18 mouse cellular contexts compared by ENCODE assay signal in the genomic region with DNA sequence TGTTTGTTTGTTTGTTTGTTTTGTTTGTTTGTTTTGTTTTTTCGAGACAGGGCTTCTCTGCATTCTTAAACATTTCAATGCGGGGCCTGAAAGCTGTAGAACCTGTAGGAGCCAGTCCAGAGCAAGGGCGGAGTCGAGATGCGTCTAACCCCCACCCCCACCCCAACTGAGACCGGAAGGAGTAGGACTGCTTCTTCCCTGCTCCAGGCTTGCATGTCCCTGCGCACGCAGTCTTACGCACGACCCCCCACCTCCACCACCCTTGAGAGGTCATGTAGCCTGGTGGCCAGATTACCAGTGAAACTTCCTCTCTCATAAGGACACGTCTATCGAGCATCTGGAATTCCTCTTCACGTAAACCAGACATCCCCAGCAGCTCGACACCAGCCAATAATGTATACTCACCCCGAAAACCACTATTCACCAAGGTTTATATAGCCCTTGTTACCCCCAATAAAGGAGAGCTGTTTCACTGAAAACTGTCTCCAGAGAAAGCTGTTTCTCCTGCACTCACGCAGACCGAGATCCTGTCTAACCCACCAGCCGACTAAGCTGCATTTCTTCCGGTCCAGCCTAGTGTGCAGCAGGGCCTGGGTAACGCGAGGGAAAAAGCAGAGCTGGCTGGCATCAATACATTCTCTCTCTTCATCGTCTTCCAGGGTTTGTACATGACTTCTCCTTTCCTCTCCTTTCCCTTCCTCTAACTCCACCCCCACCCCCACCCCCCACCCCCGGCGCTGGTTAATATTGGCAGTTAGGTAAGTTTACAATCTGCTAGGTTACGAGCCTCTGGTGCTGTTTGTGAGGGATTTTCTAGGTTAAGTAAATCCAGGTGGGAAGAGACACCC. TPM values are rescaled to one million over a fixed set of nuclear protein-coding genes. Genes with fewer than 3 reads are reported as not detected.
DNase-seq lines count a peak whose midpoint lies in the region; ATAC-seq and TF ChIP-seq lines count a peak whose summit lies in the region.
"Had no signal": no experiment of that assay in that cellular context is flagged by ENCODE, and none has a peak within 500 bp of the region (broad histone marks: within the 10 kb centered on the region; RNA-seq: fewer than 3 reads in every experiment).

No protein-coding gene starts in this region.

- DNase-seq in liver, embryonic 11.5 days (ENCODE audit: low spot score): no peak
- DNase-seq in liver, postnatal 0 days: no peak
- no peak for DNase-seq in embryonic facial prominence, embryonic 14.5 days (ENCODE audit: low spot score)
- no peak for DNase-seq in stomach, postnatal 0 days (ENCODE audit: low spot score)
- no peak for DNase-seq in layer of hippocampus, postnatal 25 days (ENCODE audit: extremely low spot score in 1 of 2, low spot score in 1 of 2)
- DNase-seq: cerebellum, adult 11 months; heart, adult 11 months; kidney, adult 9 months; right cerebral cortex, adult 18-20 months had no signal

- ATAC-seq in liver, embryonic 11.5 days (replicated peaks; ENCODE audit: low FRiP score): no peak
- ATAC-seq in liver, postnatal 0 days: no peak
- no peak for ATAC-seq in embryonic facial prominence, embryonic 14.5 days (ENCODE audit: low read depth)
- ATAC-seq in intestine, postnatal 0 days: no peak
- peak; percentile 16; the same call in 1 of the 2 replicates for ATAC-seq in stomach, postnatal 0 days (ENCODE audit: low FRiP score, low TSS enrichment)
- ATAC-seq in monocyte, adult 5-6 weeks (replicated peaks; ENCODE audit: insufficient number of reproducible peaks, low FRiP score, low TSS enrichment, poor library complexity, severe bottlenecking): no peak
- ATAC-seq: midbrain, embryonic 16.5 days had no signal

- no peak for TF ChIP-seq EP300 in liver, postnatal 0 days (IDR thresholded peaks at IDR 0.05; ENCODE audit: low read depth)
- no peak for TF ChIP-seq EP300 in stomach, postnatal 0 days (optimal IDR thresholded peaks at IDR 0.05)

- WGBS in liver, embryonic 11.5 days: 57% methylated on average over 25 of the region's 25 CpGs
- 52% methylated on average over 25 of the region's 25 CpGs for WGBS in liver, postnatal 0 days (ENCODE audit: insufficient replicate concordance)
- 59% methylated on average over 25 of the region's 25 CpGs for WGBS in embryonic facial prominence, embryonic 14.5 days
- WGBS in intestine, postnatal 0 days: 52% methylated on average over 25 of the region's 25 CpGs
- WGBS in stomach, postnatal 0 days: 54% methylated on average over 24 of the region's 25 CpGs

- no peak overlapping the region for H3K4me3 ChIP-seq in liver, embryonic 11.5 days (ENCODE audit: low read depth, low read length)
- no peak overlapping the region for H3K4me3 ChIP-seq in liver, postnatal 0 days (ENCODE audit: low read depth, low read length)
- H3K4me3 ChIP-seq in embryonic facial prominence, embryonic 14.5 days (ENCODE audit: low read depth, low read length): no peak overlapping the region
- no peak overlapping the region for H3K4me3 ChIP-seq in intestine, postnatal 0 days (ENCODE audit: low read depth, low read length)
- H3K4me3 ChIP-seq in stomach, postnatal 0 days (ENCODE audit: low read depth, low read length): no peak overlapping the region
- H3K4me3 ChIP-seq: hindbrain, embryonic 13.5 days had no signal

- peak overlapping the region; percentile 14; the same call in 1 of the 2 replicates for H3K4me2 ChIP-seq in liver, embryonic 11.5 days
- H3K4me2 ChIP-seq in liver, postnatal 0 days (ENCODE audit: low read depth, low read length): no peak overlapping the region
- H3K4me2 ChIP-seq in embryonic facial prominence, embryonic 14.5 days (ENCODE audit: low read depth, low read length): peak overlapping the region; percentile 24; the same call in 1 of the 2 replicates
- peak overlapping the region; percentile 32; the same call in 1 of the 2 replicates for H3K4me2 ChIP-seq in intestine, postnatal 0 days (replicated peaks; ENCODE audit: low read depth)
- H3K4me2 ChIP-seq in stomach, postnatal 0 days (replicated peaks; ENCODE audit: low read depth): no peak overlapping the region
- H3K4me2 ChIP-seq: hindbrain, embryonic 13.5 days had no signal

- no peaks in the 10 kb centered on the region for H3K36me3 ChIP-seq in liver, embryonic 11.5 days (ENCODE audit: control insufficient read depth, insufficient read depth, low read length)
- no peaks in the 10 kb centered on the region for H3K36me3 ChIP-seq in liver, postnatal 0 days (replicated peaks; ENCODE audit: insufficient read depth, low read length)
- H3K36me3 ChIP-seq in embryonic facial prominence, embryonic 14.5 days (ENCODE audit: control insufficient read depth, insufficient read depth, low read length): no peaks in the 10 kb centered on the region
- no peaks in the 10 kb centered on the region for H3K36me3 ChIP-seq in intestine, postnatal 0 days (ENCODE audit: control insufficient read depth, insufficient read depth)
- no peaks in the 10 kb centered on the region for H3K36me3 ChIP-seq in stomach, postnatal 0 days (ENCODE audit: control insufficient read depth, insufficient read depth, low read length)
- H3K36me3 ChIP-seq: hindbrain, embryonic 13.5 days had no signal

- no peaks in the 10 kb centered on the region for H3K27me3 ChIP-seq in liver, embryonic 11.5 days (replicated peaks; ENCODE audit: control insufficient read depth, insufficient read depth, low read length)
- H3K27me3 ChIP-seq in liver, postnatal 0 days (ENCODE audit: insufficient read depth, low read length): no peaks in the 10 kb centered on the region
- no peaks in the 10 kb centered on the region for H3K27me3 ChIP-seq in embryonic facial prominence, embryonic 14.5 days (replicated peaks; ENCODE audit: control insufficient read depth, insufficient read depth, low read length)
- H3K27me3 ChIP-seq in intestine, postnatal 0 days (replicated peaks; ENCODE audit: control insufficient read depth, insufficient read depth, low read length): no peaks in the 10 kb centered on the region
- no peaks in the 10 kb centered on the region for H3K27me3 ChIP-seq in stomach, postnatal 0 days (ENCODE audit: control insufficient read depth, insufficient read depth, low read length)
- H3K27me3 ChIP-seq: hindbrain, embryonic 13.5 days had no signal

- no peak overlapping the region for H3K9ac ChIP-seq in liver, embryonic 11.5 days (ENCODE audit: low read depth, low read length)
- no peak overlapping the region for H3K9ac ChIP-seq in liver, postnatal 0 days (replicated peaks)
- H3K9ac ChIP-seq in embryonic facial prominence, embryonic 14.5 days (ENCODE audit: low read depth, low read length): no peak overlapping the region; the same call in 1 of the 2 replicates
- H3K9ac ChIP-seq in intestine, postnatal 0 days (ENCODE audit: low read depth, low read length): no peak overlapping the region
- no peak overlapping the region for H3K9ac ChIP-seq in stomach, postnatal 0 days (ENCODE audit: low read length)
- H3K9ac ChIP-seq: hindbrain, embryonic 13.5 days had no signal

- H3K9me3 ChIP-seq in liver, embryonic 11.5 days (ENCODE audit: control insufficient read depth, low read length): no peaks in the 10 kb centered on the region
- H3K9me3 ChIP-seq in liver, postnatal 0 days (ENCODE audit: low read length): peaks cover 2% of the 10 kb centered on the region; the same call in 1 of the 2 replicates
- H3K9me3 ChIP-seq in embryonic facial prominence, embryonic 14.5 days (ENCODE audit: control insufficient read depth, low read length): no peaks in the 10 kb centered on the region
- H3K9me3 ChIP-seq in intestine, postnatal 0 days (ENCODE audit: control insufficient read depth): no peaks in the 10 kb centered on the region
- no peaks in the 10 kb centered on the region for H3K9me3 ChIP-seq in stomach, postnatal 0 days (ENCODE audit: control insufficient read depth, low read length)
- H3K9me3 ChIP-seq: hindbrain, embryonic 13.5 days had no signal

- H3K27ac ChIP-seq in liver, embryonic 11.5 days (ENCODE audit: low read depth, low read length): no peak overlapping the region
- no peak overlapping the region for H3K27ac ChIP-seq in liver, postnatal 0 days (ENCODE audit: low read depth)
- no peak overlapping the region for H3K27ac ChIP-seq in embryonic facial prominence, embryonic 14.5 days (replicated peaks; ENCODE audit: low read depth, low read length)
- H3K27ac ChIP-seq in intestine, postnatal 0 days (ENCODE audit: low read depth, low read length): no peak overlapping the region
- no peak overlapping the region for H3K27ac ChIP-seq in stomach, postnatal 0 days (replicated peaks)
- H3K27ac ChIP-seq: hindbrain, embryonic 13.5 days; macrophage had no signal

- no peak for TF ChIP-seq CTCF in liver, postnatal 0 days (IDR thresholded peaks at IDR 0.05; ENCODE audit: low read depth)
- TF ChIP-seq CTCF in intestine, postnatal 0 days (IDR thresholded peaks at IDR 0.05; ENCODE audit: low read depth): no peak
- no peak for TF ChIP-seq CTCF in stomach, postnatal 0 days (IDR thresholded peaks at IDR 0.05; ENCODE audit: low read depth)

- no peaks in the 10 kb centered on the region for H3K4me1 ChIP-seq in liver, embryonic 11.5 days (replicated peaks; ENCODE audit: control insufficient read depth, insufficient read depth, low read length)
- H3K4me1 ChIP-seq in liver, postnatal 0 days (ENCODE audit: insufficient read depth): peaks cover 11% of the 10 kb centered on the region; the same call in 1 of the 2 replicates
- no peaks in the 10 kb centered on the region for H3K4me1 ChIP-seq in embryonic facial prominence, embryonic 14.5 days (ENCODE audit: control insufficient read depth, insufficient read depth, low read length)
- H3K4me1 ChIP-seq in intestine, postnatal 0 days (replicated peaks; ENCODE audit: control insufficient read depth, insufficient read depth, low read length): no peaks in the 10 kb centered on the region
- H3K4me1 ChIP-seq in stomach, postnatal 0 days (replicated peaks; ENCODE audit: control insufficient read depth, insufficient read depth): no peaks in the 10 kb centered on the region

RNA-seq across cellular contexts. Expression of a gene that starts 44.7 kb away (rescaled TPM):
- polyA plus RNA-seq in liver, embryonic 11.5 days (2014; fragmentation: Nextera tagmentation; extraction: Ambion mirVana): not detected in 2 replicates
- polyA plus RNA-seq in liver, postnatal 0 days (2015; fragmentation: Nextera tagmentation; extraction: Ambion mirVana): not detected in 2 replicates
- polyA plus RNA-seq in embryonic facial prominence, embryonic 14.5 days (2014; fragmentation: Nextera tagmentation; extraction: Ambion mirVana): 0.04 and 0.06 TPM in 2 replicates
- 11.0 and 11.1 TPM in 2 replicates for polyA plus RNA-seq in intestine, postnatal 0 days (2015; fragmentation: Nextera tagmentation; extraction: Ambion mirVana)
- 76.2 and 81.1 TPM in 2 replicates for polyA plus RNA-seq in stomach, postnatal 0 days (2015; fragmentation: Nextera tagmentation; extraction: Ambion mirVana)
- total RNA-seq in monocyte, adult 5-6 weeks (2017): not detected in 3 replicates
- total RNA-seq in layer of hippocampus, postnatal 25 days (2021): not detected
- total RNA-seq: adrenal gland, postnatal 4 days; layer of hippocampus, adult 8-10 months; left cerebral cortex, postnatal 36 days had no signal
- polyA plus RNA-seq: hindbrain, embryonic 13.5 days; macrophage; midbrain, embryonic 16.5 days; neural tube, embryonic 14.5 days had no signal

RNA-seq across cellular contexts. Expression of a gene that starts 59.8 kb away (rescaled TPM):
- 1.6 and 2.9 TPM in 2 replicates for polyA plus RNA-seq in liver, embryonic 11.5 days (2014; fragmentation: Nextera tagmentation; extraction: Ambion mirVana)
- polyA plus RNA-seq in liver, postnatal 0 days (2015; fragmentation: Nextera tagmentation; extraction: Ambion mirVana): 0.12 and 0.19 TPM in 2 replicates
- polyA plus RNA-seq in embryonic facial prominence, embryonic 14.5 days (2014; fragmentation: Nextera tagmentation; extraction: Ambion mirVana): 7.3 and 8.8 TPM in 2 replicates
- polyA plus RNA-seq in intestine, postnatal 0 days (2015; fragmentation: Nextera tagmentation; extraction: Ambion mirVana): 0.83 and 0.92 TPM in 2 replicates
- polyA plus RNA-seq in stomach, postnatal 0 days (2015; fragmentation: Nextera tagmentation; extraction: Ambion mirVana): 2.9 and 3.0 TPM in 2 replicates
- total RNA-seq in monocyte, adult 5-6 weeks (2017): 0.64 to 1.7 TPM (median 0.76 TPM) in 3 replicates
- 100 to 1,000 TPM in 1 of 2 experiments, 10 to 100 TPM in 1; 99.7 to 101 TPM for total RNA-seq in layer of hippocampus, postnatal 25 days (2021)
- polyA plus RNA-seq: macrophage had no signal

Comparison
In these comparisons a context has a peak if more than half of its experiments do, and no peak if none do; other contexts are left out.
1. H3K4me2 ChIP-seq: peak in liver, embryonic 11.5 days (single experiment), embryonic facial prominence, embryonic 14.5 days (single experiment) and intestine, postnatal 0 days (single experiment); none in liver, postnatal 0 days (single experiment) and stomach, postnatal 0 days (single experiment).
2. RNA of a gene that starts 44.7 kb away (polyA plus RNA-seq): 76.2 to 81.1 TPM in stomach, postnatal 0 days and 11.0 to 11.1 TPM in intestine, postnatal 0 days; 0.04 to 0.06 TPM in embryonic facial prominence, embryonic 14.5 days, not detected in liver, postnatal 0 days and not detected in liver, embryonic 11.5 days; every median in the first group is over 10 times any median in the second.